In genomic region chr6:86765637-86766059, GRCm38 (mm10) we compare ENCODE assay signal across 11 mouse cellular contexts. TPM values are rescaled to one million over a fixed set of nuclear protein-coding genes. Genes with fewer than 3 reads are reported as not detected.
DNase-seq lines count a peak whose midpoint lies in the region; ATAC-seq and TF ChIP-seq lines count a peak whose summit lies in the region.
"Had no signal": no experiment of that assay in that cellular context is flagged by ENCODE, and none has a peak within 500 bp of the region (broad histone marks: within the 10 kb centered on the region; RNA-seq: fewer than 3 reads in every experiment).

No protein-coding gene starts in this region.

- H3K9ac ChIP-seq in intestine, postnatal 0 days (ENCODE audit: low read depth, low read length), result no peak overlapping the region
- H3K9ac ChIP-seq in liver, embryonic 11.5 days (ENCODE audit: low read depth, low read length), result no peak overlapping the region
- H3K9ac ChIP-seq in forebrain, embryonic 16.5 days (replicated peaks; ENCODE audit: low read depth, low read length), result no peak overlapping the region

- peaks cover 9% of the 10 kb centered on the region; the same call in 1 of the 2 replicates for H3K4me1 ChIP-seq in intestine, postnatal 0 days (replicated peaks; ENCODE audit: control insufficient read depth, insufficient read depth, low read length)
- no peaks in the 10 kb centered on the region for H3K4me1 ChIP-seq in liver, embryonic 11.5 days (replicated peaks; ENCODE audit: control insufficient read depth, insufficient read depth, low read length)
- no peaks in the 10 kb centered on the region for H3K4me1 ChIP-seq in forebrain, embryonic 16.5 days (replicated peaks; ENCODE audit: control insufficient read depth, insufficient read depth, low read length)

- peak; percentile 92 for ATAC-seq in intestine, postnatal 0 days
- peak; percentile 36 for ATAC-seq in liver, embryonic 11.5 days (replicated peaks; ENCODE audit: low FRiP score)
- no peak for ATAC-seq in forebrain, embryonic 16.5 days
- ATAC-seq in activated CD4-positive, CD25-positive, alpha-beta regulatory T cell, adult 4 months, result no peak

- peak; percentile 47; the same call in 1 of the 2 replicates for TF ChIP-seq CTCF in intestine, postnatal 0 days (IDR thresholded peaks at IDR 0.05; ENCODE audit: low read depth)

- no peaks in the 10 kb centered on the region for H3K9me3 ChIP-seq in intestine, postnatal 0 days (ENCODE audit: control insufficient read depth)
- H3K9me3 ChIP-seq in liver, embryonic 11.5 days (ENCODE audit: control insufficient read depth, low read length), result no peaks in the 10 kb centered on the region
- no peaks in the 10 kb centered on the region for H3K9me3 ChIP-seq in forebrain, embryonic 16.5 days (ENCODE audit: control insufficient read depth, low read length)

- no peak overlapping the region for H3K4me2 ChIP-seq in intestine, postnatal 0 days (replicated peaks; ENCODE audit: low read depth)
- no peak overlapping the region for H3K4me2 ChIP-seq in liver, embryonic 11.5 days
- H3K4me2 ChIP-seq in forebrain, embryonic 16.5 days (ENCODE audit: low read length), result no peak overlapping the region

- peaks cover 23% of the 10 kb centered on the region for H3K36me3 ChIP-seq in intestine, postnatal 0 days (ENCODE audit: control insufficient read depth, insufficient read depth)
- no peaks in the 10 kb centered on the region for H3K36me3 ChIP-seq in liver, embryonic 11.5 days (ENCODE audit: control insufficient read depth, insufficient read depth, low read length)
- H3K36me3 ChIP-seq in forebrain, embryonic 16.5 days (ENCODE audit: control insufficient read depth, insufficient read depth), result no peaks in the 10 kb centered on the region

- no peak overlapping the region for H3K4me3 ChIP-seq in intestine, postnatal 0 days (ENCODE audit: low read depth, low read length)
- no peak overlapping the region for H3K4me3 ChIP-seq in liver, embryonic 11.5 days (ENCODE audit: low read depth, low read length)
- H3K4me3 ChIP-seq in forebrain, embryonic 16.5 days (replicated peaks; ENCODE audit: low read length), result no peak overlapping the region

- WGBS in intestine, postnatal 0 days, result 34% methylated on average over 6 of the region's 6 CpGs
- 51% methylated on average over 6 of the region's 6 CpGs for WGBS in liver, embryonic 11.5 days
- WGBS in forebrain, embryonic 16.5 days, result 72% methylated on average over 6 of the region's 6 CpGs

- DNase-seq in A20 (ENCODE audit: low read depth, low spot score), result peak; percentile 92
- no peak for DNase-seq in liver, embryonic 11.5 days (ENCODE audit: low spot score)
- peak; percentile 68 for DNase-seq in lung, postnatal 36 days
- DNase-seq in right cerebral cortex, postnatal 10 days (ENCODE audit: low spot score in 2 of 2), result no peak
- DNase-seq in left cerebral cortex, adult 18-20 months (ENCODE audit: low spot score in 2 of 2), result no peak
- DNase-seq: cerebellum, adult 2 months; heart, postnatal 10 days had no signal

- peak overlapping the region; percentile 64; the same call in 1 of the 2 replicates for H3K27ac ChIP-seq in intestine, postnatal 0 days (ENCODE audit: low read depth, low read length)
- H3K27ac ChIP-seq in liver, embryonic 11.5 days (ENCODE audit: low read depth, low read length), result peak overlapping the region; percentile 62; the same call in 1 of the 2 replicates
- no peak overlapping the region for H3K27ac ChIP-seq in forebrain, embryonic 16.5 days (ENCODE audit: low read length)
- H3K27ac ChIP-seq: macrophage had no signal

- H3K27me3 ChIP-seq in intestine, postnatal 0 days (replicated peaks; ENCODE audit: control insufficient read depth, insufficient read depth, low read length), result no peaks in the 10 kb centered on the region
- H3K27me3 ChIP-seq in liver, embryonic 11.5 days (replicated peaks; ENCODE audit: control insufficient read depth, insufficient read depth, low read length), result no peaks in the 10 kb centered on the region
- H3K27me3 ChIP-seq in forebrain, embryonic 16.5 days (replicated peaks; ENCODE audit: control insufficient read depth, insufficient read depth, low read length), result no peaks in the 10 kb centered on the region

RNA-seq across cellular contexts. Expression of gene Anxa4, which starts 27.7 kb away (rescaled TPM):
- polyA plus RNA-seq in intestine, postnatal 0 days (2015; fragmentation: Nextera tagmentation; extraction: Ambion mirVana), result 541 and 578 TPM in 2 replicates
- polyA plus RNA-seq in liver, embryonic 11.5 days (2014; fragmentation: Nextera tagmentation; extraction: Ambion mirVana), result 41.8 and 43.0 TPM in 2 replicates
- total RNA-seq in left cerebral cortex, adult 18-20 months (2021), result 10 to 100 TPM in 1 of 2 experiments, 1 to 10 TPM in 1; 9.6 to 10.2 TPM
- 6.1 and 6.7 TPM in 2 replicates for polyA plus RNA-seq in forebrain, embryonic 16.5 days (2015; fragmentation: Nextera tagmentation; extraction: Ambion mirVana)
- 10 to 100 TPM; 25.2 to 29.7 TPM for polyA plus RNA-seq in activated CD4-positive, CD25-positive, alpha-beta regulatory T cell, adult 4 months (2017; shearing (Covaris generic))

RNA-seq across cellular contexts. Expression of gene Gmcl1, which starts 32.5 kb away (rescaled TPM):
- polyA plus RNA-seq in intestine, postnatal 0 days (2015; fragmentation: Nextera tagmentation; extraction: Ambion mirVana), result 16.1 and 16.7 TPM in 2 replicates
- polyA plus RNA-seq in liver, embryonic 11.5 days (2014; fragmentation: Nextera tagmentation; extraction: Ambion mirVana), result 17.9 and 21.9 TPM in 2 replicates
- 10 to 100 TPM; 30.4 to 30.6 TPM for total RNA-seq in left cerebral cortex, adult 18-20 months (2021)
- 41.9 and 47.2 TPM in 2 replicates for polyA plus RNA-seq in forebrain, embryonic 16.5 days (2015; fragmentation: Nextera tagmentation; extraction: Ambion mirVana)
- 10 to 100 TPM; 10.8 to 12.8 TPM for polyA plus RNA-seq in activated CD4-positive, CD25-positive, alpha-beta regulatory T cell, adult 4 months (2017; shearing (Covaris generic))

Comparison
In these comparisons a context has a peak if more than half of its experiments do, and no peak if none do; other contexts are left out.
1. DNase-seq: peak in A20 (single experiment) and lung, postnatal 36 days (single experiment); none in liver, embryonic 11.5 days (single experiment), right cerebral cortex, postnatal 10 days (0 of 2) and left cerebral cortex, adult 18-20 months (0 of 2).
2. ATAC-seq: peak in intestine, postnatal 0 days (single experiment) and liver, embryonic 11.5 days (single experiment); none in forebrain, embryonic 16.5 days (single experiment) and activated CD4-positive, CD25-positive, alpha-beta regulatory T cell, adult 4 months (single experiment).
3. RNA of gene Anxa4, which starts 27.7 kb away (polyA plus RNA-seq): 541 to 578 TPM in intestine, postnatal 0 days; 41.8 to 43.0 TPM in liver, embryonic 11.5 days, 25.2 to 29.7 TPM in activated CD4-positive, CD25-positive, alpha-beta regulatory T cell, adult 4 months and 6.1 to 6.7 TPM in forebrain, embryonic 16.5 days; every median in the first group is over 10 times any median in the second.